Mouse (Mus musculus) left cerebral cortex, adult 8-10 months (tissue): ENCODE measurements around the gene Abracl. TPM values are rescaled to one million over a fixed set of nuclear protein-coding genes. Genes with fewer than 3 reads are reported as not detected.
A peak's percentile ranks its signal among the peaks of the same experiment; 100 is the strongest.

Experiments used
- DNase-seq, 2 experiments: peaks; one replicate each; pipeline ENCODE4 v3.0.0; 2022; ENCODE audit warnings: low spot score in 2 of 2
- total RNA-seq, 4 experiments: library from RNA; stranded (reverse); gene quantifications; 2 replicates each; pipeline ENCODE4 v1.2.4; 2022

Gene Abracl
- total RNA-seq, 4 experiments from 2014 or later, result 13.2 to 28.7 (median 18.5) TPM

- peak; percentile 22 to 28 for DNase-seq
Measured at GRCm38 (mm10) chr10:18022312-18022711, 776 bp downstream of the Abracl start.

- DNase-seq, result no peak
Measured at GRCm38 (mm10) chr10:18021576-18022311, 1.3 kb downstream of the Abracl start.

DNA sequence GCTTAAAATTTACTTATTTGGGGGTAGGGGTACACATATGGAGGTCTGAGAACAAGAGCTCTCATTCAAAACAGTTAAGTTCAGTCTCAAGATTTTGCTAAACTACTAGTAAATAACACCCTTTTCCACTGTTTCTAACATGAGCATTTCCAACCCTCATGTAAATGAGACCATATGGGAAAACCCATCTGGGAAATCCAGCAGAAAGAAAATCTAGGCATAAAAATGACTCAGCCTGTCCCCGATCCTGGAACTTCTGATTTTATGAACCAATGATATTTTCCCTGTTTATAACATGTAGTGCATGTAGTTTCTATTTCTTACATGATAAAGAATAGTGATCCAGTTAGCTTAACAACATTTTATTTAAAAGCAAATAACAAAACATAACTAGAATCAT lies 2.2 kb downstream of the Abracl start:
- no peak for DNase-seq

DNA sequence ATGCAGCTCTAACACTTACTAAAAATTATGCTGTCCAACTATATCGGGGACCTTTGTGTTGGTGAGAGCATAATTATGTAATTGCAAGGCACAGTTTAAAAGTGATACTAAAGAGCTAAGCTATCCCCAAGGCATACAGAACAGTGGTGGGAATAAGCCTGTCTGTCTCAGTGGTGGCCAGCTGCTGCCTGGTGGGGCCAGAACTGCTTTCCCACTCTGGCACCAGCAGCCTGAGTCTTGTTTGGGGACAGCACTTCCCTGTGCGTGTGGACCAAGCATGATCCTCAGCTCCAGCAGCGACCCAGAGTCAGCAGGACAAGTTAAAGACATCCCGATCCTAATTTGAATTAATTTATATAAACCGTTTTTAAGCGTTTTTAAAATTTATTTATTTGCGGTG lies 2.6 kb downstream of the Abracl start:
- no peak for DNase-seq

GRCm38 (mm10) chr10:18011761-18012160 lies 11.3 kb downstream of the Abracl start:
- no peak for DNase-seq

- no peak for DNase-seq
Measured at GRCm38 (mm10) chr10:18009744-18010143, 13.3 kb downstream of the Abracl start.

DNA sequence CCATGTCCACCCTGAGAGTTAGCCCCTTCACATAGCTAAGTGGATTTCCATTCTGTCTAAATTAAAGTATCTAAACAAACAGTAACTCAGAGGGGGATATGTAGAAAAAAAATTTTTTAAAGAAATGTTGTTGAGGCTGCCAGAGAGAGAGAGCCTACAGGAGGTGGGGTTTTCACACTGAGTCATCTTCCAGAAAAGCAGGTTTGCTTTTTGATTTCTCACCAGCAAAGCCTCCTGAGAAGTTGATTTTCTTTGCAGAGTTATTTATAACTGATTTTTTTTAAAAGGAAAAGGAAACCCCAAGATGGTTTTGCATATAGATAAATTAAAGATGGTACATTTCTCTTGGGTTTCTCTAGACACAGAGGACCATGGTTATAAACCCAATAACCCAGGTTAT lies 15.0 kb downstream of the Abracl start:
- no peak for DNase-seq

GRCm38 (mm10) chr10:18007243-18007642 lies 15.8 kb downstream of the Abracl start:
- no peak for DNase-seq

GRCm38 (mm10) chr10:18006756-18007155 lies 16.3 kb downstream of the Abracl start:
- DNase-seq, result no peak

GRCm38 (mm10) chr10:18005136-18005955 lies 17.7 kb downstream of the Abracl start:
- DNase-seq, result no peak

GRCm38 (mm10) chr10:18003966-18004637 lies 19.0 kb downstream of the Abracl start:
- no peak for DNase-seq

- no peak for DNase-seq
Measured at GRCm38 (mm10) chr10:17990576-17990975, 32.5 kb downstream of the Abracl start.

DNA sequence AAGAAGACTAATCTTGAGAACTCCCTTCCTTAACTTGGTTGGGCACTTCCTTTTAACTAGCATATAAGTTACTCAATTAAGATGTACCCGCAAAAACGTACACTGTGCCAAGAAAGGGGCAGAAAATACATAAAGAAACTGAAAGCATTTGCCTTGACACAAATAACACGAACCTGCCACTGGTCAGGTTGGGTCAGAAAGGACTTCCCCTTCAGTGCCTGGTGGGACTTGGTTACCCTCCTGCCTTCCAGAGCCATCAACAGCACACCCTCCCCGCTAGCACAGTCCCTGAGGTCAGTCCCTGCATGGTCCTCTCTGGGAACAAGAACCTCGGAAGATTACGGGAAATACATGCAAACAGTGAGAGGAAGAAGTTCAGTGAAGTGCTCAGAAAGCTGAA lies 34.0 kb downstream of the Abracl start:
- no peak for DNase-seq

- no peak for DNase-seq
Measured at GRCm38 (mm10) chr10:17987823-17988423, 35.2 kb downstream of the Abracl start.

DNA sequence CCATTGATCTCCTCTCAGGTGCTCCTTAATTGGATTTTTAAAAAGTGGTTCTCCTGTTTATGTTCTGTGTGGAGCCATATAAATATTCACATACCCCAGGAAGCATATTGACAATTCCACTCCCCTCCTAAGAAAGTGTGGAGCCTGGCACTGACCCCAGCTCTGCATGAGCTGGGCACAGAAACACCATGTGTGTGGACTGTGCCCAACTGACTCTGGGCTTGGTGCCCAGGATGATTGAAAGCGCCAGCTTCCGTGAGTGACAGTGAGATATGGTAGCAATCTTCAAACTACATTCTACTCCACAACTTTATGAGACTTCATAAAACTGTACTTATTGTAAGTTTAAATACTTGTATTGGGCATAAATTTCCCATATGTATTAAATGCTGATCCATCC lies 39.8 kb downstream of the Abracl start:
- no peak for DNase-seq

DNA sequence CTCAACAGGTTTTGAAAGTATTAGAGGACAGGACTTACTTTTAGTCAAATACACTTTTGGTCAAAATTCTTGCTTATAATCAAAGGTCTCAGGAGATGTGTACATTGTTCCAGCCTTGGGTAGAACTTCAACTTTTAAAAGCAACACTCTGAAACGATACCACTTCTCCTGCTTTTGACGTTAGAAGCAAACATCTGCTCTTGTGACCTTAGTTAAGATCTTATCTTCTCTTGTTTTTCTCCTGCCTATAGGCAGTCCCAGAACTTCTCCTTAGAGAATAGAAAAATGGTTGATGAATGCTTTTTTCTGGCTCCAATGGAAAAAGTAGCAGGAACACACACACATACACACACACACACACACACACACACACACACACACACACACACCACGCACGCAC lies 57.0 kb downstream of the Abracl start:
- DNase-seq, result no peak

Other genes starting within 250 kb of the Abracl start
- gene Txlnb, start 227.1 kb downstream of the Abracl start, total RNA-seq, result 1 to 10 TPM in 3 of 4 experiments, under 1 TPM in 1; 0.96 to 1.6 (median 1.1) TPM
- 10 to 100 TPM; 24.6 to 26.9 (median 26.4) TPM for gene Heca, start 75.2 kb downstream of the Abracl start, total RNA-seq
- 10 to 100 TPM; 64.5 to 74.6 (median 67.4) TPM for gene Reps1, start 32.6 kb upstream of the Abracl start, total RNA-seq
- gene Ect2l, start 187.6 kb upstream of the Abracl start, total RNA-seq, result under 1 TPM; 0.16 to 0.65 (median 0.37) TPM
- gene Ccdc28a, start 211.7 kb upstream of the Abracl start, total RNA-seq, result 10 to 100 TPM; 31.6 to 34.5 (median 33.1) TPM